Mouse (Mus musculus): ENCODE data around the gene Gm49416.

Gm49416 gene

GRCm38 (mm10) chr19:8929224-8930088 is 40.7 kb downstream of the Gm49416 start, which contains the start of the genes Rom1 and Eml3:
Gene Rom1 (minus strand): TSS chr19:8929356.
Gene Eml3 (plus strand): TSS chr19:8929552.
- peak; percentile 55; the same call in 1 of the 2 replicates for TF ChIP-seq GATA4 (IDR thresholded peaks at IDR 0.05; ENCODE audit: insufficient replicate concordance, low read length)

GRCm38 (mm10) chr19:8930117-8930516 is 41.4 kb downstream of the Gm49416 start:
- no peak for TF ChIP-seq GATA4 (IDR thresholded peaks at IDR 0.05; ENCODE audit: insufficient replicate concordance, low read length)

- TF ChIP-seq GATA4 (IDR thresholded peaks at IDR 0.05; ENCODE audit: insufficient replicate concordance, low read length), result no peak
These were observed 42.0 kb downstream of the Gm49416 start for GRCm38 (mm10) chr19:8930771-8931170.

GRCm38 (mm10) chr19:8936736-8937135 is 48.0 kb downstream of the Gm49416 start:
- TF ChIP-seq GATA4 (IDR thresholded peaks at IDR 0.05; ENCODE audit: insufficient replicate concordance, low read length), result no peak

- TF ChIP-seq GATA4 (IDR thresholded peaks at IDR 0.05; ENCODE audit: insufficient replicate concordance, low read length), result no peak
These were observed 51.9 kb downstream of the Gm49416 start for GRCm38 (mm10) chr19:8940526-8941133.

GRCm38 (mm10) chr19:8941136-8941514 is 52.4 kb downstream of the Gm49416 start:
- no peak for TF ChIP-seq GATA4 (IDR thresholded peaks at IDR 0.05; ENCODE audit: insufficient replicate concordance, low read length)

GRCm38 (mm10) chr19:8941515-8942217 is 52.9 kb downstream of the Gm49416 start, which contains the start of gene Mta2:
Gene Mta2 (plus strand): TSS chr19:8941875.
- peak; percentile 11; the same call in 1 of the 2 replicates for TF ChIP-seq GATA4 (IDR thresholded peaks at IDR 0.05; ENCODE audit: insufficient replicate concordance, low read length)

GRCm38 (mm10) chr19:8942276-8942964 is 53.7 kb downstream of the Gm49416 start:
- no peak for TF ChIP-seq GATA4 (IDR thresholded peaks at IDR 0.05; ENCODE audit: insufficient replicate concordance, low read length)

- no peak for TF ChIP-seq GATA4 (IDR thresholded peaks at IDR 0.05; ENCODE audit: insufficient replicate concordance, low read length)
These were observed 54.3 kb downstream of the Gm49416 start for GRCm38 (mm10) chr19:8943047-8943446.

- no peak for TF ChIP-seq GATA4 (IDR thresholded peaks at IDR 0.05; ENCODE audit: insufficient replicate concordance, low read length)
These were observed 55.3 kb downstream of the Gm49416 start for GRCm38 (mm10) chr19:8944062-8944461.

GRCm38 (mm10) chr19:8944750-8945149 is 56.0 kb downstream of the Gm49416 start:
- no peak for TF ChIP-seq GATA4 (IDR thresholded peaks at IDR 0.05; ENCODE audit: insufficient replicate concordance, low read length)

Measured in liver, adult (tissue).